Mouse (Mus musculus) hindbrain, embryonic 14.5 days (tissue): ENCODE data around the gene Epb41l2. TPM values are rescaled to one million over a fixed set of nuclear protein-coding genes. Genes with fewer than 3 reads are reported as not detected.

ENCODE experiments used
- ATAC-seq: fragments of 200-750 bp; cut with Nextera tagmentation; 2 replicates; pipeline ENCODE4 v1.8.0; 2017; ENCODE audit warnings: moderate number of reproducible peaks, mild to moderate bottlenecking, moderate TSS enrichment, moderate library complexity; ENCODE audit not compliant: low FRiP score
- DNase-seq: peaks from one replicate; pipeline ENCODE4 v3.0.0-alpha.2; 2015; ENCODE audit warnings: low spot score
- H3K27ac ChIP-seq: fragments of 300-500 bp; sonication (generic); 2 replicates; pipeline ENCODE4 v1.5.1; 2014; ENCODE audit warnings: mild to moderate bottlenecking, moderate library complexity
- H3K27me3 ChIP-seq: fragments of 300-500 bp; sonication (generic); 2 replicates; pipeline ENCODE4 v1.6.1; 2014; ENCODE audit warnings: mild to moderate bottlenecking, low read length, mixed read lengths; ENCODE audit not compliant: control insufficient read depth, insufficient read depth
- H3K36me3 ChIP-seq: fragments of 300-500 bp; sonication (generic); replicated peaks from 2 replicates; pipeline ENCODE4 v1.6.1; 2014; ENCODE audit not compliant: control insufficient read depth, insufficient read depth
- H3K4me1 ChIP-seq: fragments of 300-500 bp; sonication (generic); replicated peaks from 2 replicates; pipeline ENCODE4 v1.6.1; 2014; ENCODE audit warnings: antibody characterized with exemption, low read length, mixed read lengths; ENCODE audit not compliant: control insufficient read depth, insufficient read depth
- H3K4me2 ChIP-seq: fragments of 300-500 bp; sonication (generic); replicated peaks from 2 replicates; pipeline ENCODE4 v1.6.1; 2014; ENCODE audit warnings: mild to moderate bottlenecking, moderate library complexity
- H3K4me3 ChIP-seq: fragments of 300-500 bp; sonication (generic); replicated peaks from 2 replicates; pipeline ENCODE4 v1.5.1; 2014; ENCODE audit warnings: mild to moderate bottlenecking, low read length
- H3K9ac ChIP-seq: fragments of 300-500 bp; sonication (generic); 2 replicates; pipeline ENCODE4 v1.6.1; 2014
- H3K9me3 ChIP-seq: fragments of 300-500 bp; sonication (generic); 2 replicates; pipeline ENCODE4 v1.6.1; 2016; ENCODE audit warnings: low read length; ENCODE audit not compliant: control insufficient read depth
- WGBS: fragments of 180-500 bp; shearing (Covaris S2); extraction: QIAGEN DNeasy Blood & Tissue Kit; methylation state at CpG from one replicate; pipeline ENCODE4 v1.1.7; 2014; 5-methylcytosine and 5-hydroxymethylcytosine counted together
- polyA plus RNA-seq: library from polyadenylated mRNA; unstranded; fragments of >200 nt; fragmentation: Nextera tagmentation; extraction: Ambion mirVana; gene quantifications from 2 replicates; pipeline ENCODE4 v1.2.1, GENCODE M21; 2014

Gene Epb41l2
- polyA plus RNA-seq, 1 experiment from 2014 or later: 31.0 TPM

- Histone ChIP-seq H3K4me3 (no peak overlapping the region), H3K27me3 (no peaks in the 10 kb centered on the region), H3K4me1 (peaks cover 4% of the 10 kb centered on the region; the same call in 1 of the 2 replicates), H3K9ac (no peak overlapping the region), H3K9me3 (no peaks in the 10 kb centered on the region), H3K4me2 (no peak overlapping the region), H3K27ac (no peak overlapping the region), H3K36me3 (no peaks in the 10 kb centered on the region)
- DNase-seq (no peak), ATAC-seq (no peak)
- 64% methylated on average over 13 of the region's 13 CpGs for WGBS
These were observed 74.9 kb downstream of the Epb41l2 start for GRCm38 (mm10) chr10:25434358-25435044.

DNA sequence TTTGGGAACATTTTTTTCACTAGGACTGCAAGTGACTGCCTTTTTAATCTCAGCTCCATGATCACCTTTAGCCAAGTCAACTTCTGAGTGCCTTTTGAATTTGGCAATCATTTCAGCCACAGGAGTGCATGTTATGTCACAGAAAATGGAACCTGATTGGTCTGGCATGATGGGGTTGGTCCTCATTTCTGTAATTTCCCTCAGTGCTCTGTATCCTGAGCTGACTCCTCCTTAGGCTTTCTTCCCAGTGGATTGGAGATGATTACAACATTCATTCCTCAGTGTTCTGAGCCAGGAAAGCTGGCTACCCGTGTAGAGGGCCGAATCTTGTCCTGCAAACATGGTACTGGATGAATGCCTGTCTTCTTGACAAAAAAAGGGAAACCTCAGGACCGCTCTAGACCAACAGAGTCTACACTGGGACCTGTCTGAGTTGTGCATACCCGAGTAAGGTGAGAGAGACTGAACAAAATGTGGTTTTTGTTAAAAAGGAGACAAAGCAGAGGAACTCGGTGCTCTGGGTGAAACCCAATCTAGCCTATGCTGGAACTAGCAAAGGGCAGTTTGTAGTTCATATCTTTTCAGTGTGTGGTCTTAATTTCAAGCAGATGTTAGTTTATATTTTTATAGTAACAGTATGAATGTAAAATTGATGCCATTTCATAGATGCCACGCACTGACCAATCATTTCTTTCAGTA, 77.3 kb downstream of the Epb41l2 start:
- Histone ChIP-seq H3K4me2 (no peak overlapping the region), H3K27ac (no peak overlapping the region), H3K9me3 (no peaks in the 10 kb centered on the region), H3K36me3 (no peaks in the 10 kb centered on the region), H3K4me1 (peaks cover 4% of the 10 kb centered on the region; the same call in 1 of the 2 replicates), H3K9ac (no peak overlapping the region), H3K4me3 (no peak overlapping the region), H3K27me3 (no peaks in the 10 kb centered on the region)
- 88% methylated on average over 6 of the region's 6 CpGs for WGBS
- ATAC-seq (no peak), DNase-seq (no peak)

GRCm38 (mm10) chr10:25437586-25438298, 78.1 kb downstream of the Epb41l2 start:
- Histone ChIP-seq H3K27me3 (no peaks in the 10 kb centered on the region), H3K9me3 (no peaks in the 10 kb centered on the region), H3K36me3 (no peaks in the 10 kb centered on the region), H3K4me1 (peaks cover 4% of the 10 kb centered on the region; the same call in 1 of the 2 replicates), H3K9ac (no peak overlapping the region), H3K4me2 (no peak overlapping the region), H3K27ac (no peak overlapping the region), H3K4me3 (no peak overlapping the region)
- WGBS: 90% methylated on average over 6 of the region's 6 CpGs
- DNase-seq (no peak), ATAC-seq (no peak)

- H3K9me3 ChIP-seq: no peaks in the 10 kb centered on the region
- DNase-seq (no peak), ATAC-seq (no peak)
- WGBS: 87% methylated on average over 8 of the region's 8 CpGs
- no peak overlapping the region for H3K27ac ChIP-seq
- no peaks in the 10 kb centered on the region for H3K27me3 ChIP-seq
- no peak overlapping the region for H3K9ac ChIP-seq
- peaks cover 4% of the 10 kb centered on the region; the same call in 1 of the 2 replicates for H3K4me1 ChIP-seq
- no peak overlapping the region for H3K4me3 ChIP-seq
- no peaks in the 10 kb centered on the region for H3K36me3 ChIP-seq
- H3K4me2 ChIP-seq: no peak overlapping the region
These were observed 78.7 kb downstream of the Epb41l2 start for GRCm38 (mm10) chr10:25438299-25438680.

- H3K36me3 ChIP-seq: 0 out of 2 replicates have a peak, but pooled peaks cover 5% of the 10 kb centered on the region
- H3K4me1 ChIP-seq: no peaks in the 10 kb centered on the region
- 54% methylated on average over 4 of the region's 4 CpGs for WGBS
- H3K9ac ChIP-seq: no peak overlapping the region
- H3K27ac ChIP-seq: no peak overlapping the region
- no peak overlapping the region for H3K4me3 ChIP-seq
- H3K4me2 ChIP-seq: no peak overlapping the region
- H3K27me3 ChIP-seq: no peaks in the 10 kb centered on the region
- ATAC-seq: no peak
- H3K9me3 ChIP-seq: no peaks in the 10 kb centered on the region
- no peak for DNase-seq
These were observed 79.6 kb downstream of the Epb41l2 start for GRCm38 (mm10) chr10:25439163-25439562.

- no peak overlapping the region for H3K4me3 ChIP-seq
- 95% methylated on average over 3 of the region's 3 CpGs for WGBS
- no peaks in the 10 kb centered on the region for H3K4me1 ChIP-seq
- DNase-seq (no peak), ATAC-seq (no peak)
- no peaks in the 10 kb centered on the region for H3K9me3 ChIP-seq
- H3K36me3 ChIP-seq: 0 out of 2 replicates have a peak, but pooled peaks cover 8% of the 10 kb centered on the region
- H3K9ac ChIP-seq: no peak overlapping the region
- H3K27me3 ChIP-seq: no peaks in the 10 kb centered on the region
- H3K27ac ChIP-seq: no peak overlapping the region
- no peak overlapping the region for H3K4me2 ChIP-seq
These were observed 80.3 kb downstream of the Epb41l2 start for GRCm38 (mm10) chr10:25439856-25440255.

DNA sequence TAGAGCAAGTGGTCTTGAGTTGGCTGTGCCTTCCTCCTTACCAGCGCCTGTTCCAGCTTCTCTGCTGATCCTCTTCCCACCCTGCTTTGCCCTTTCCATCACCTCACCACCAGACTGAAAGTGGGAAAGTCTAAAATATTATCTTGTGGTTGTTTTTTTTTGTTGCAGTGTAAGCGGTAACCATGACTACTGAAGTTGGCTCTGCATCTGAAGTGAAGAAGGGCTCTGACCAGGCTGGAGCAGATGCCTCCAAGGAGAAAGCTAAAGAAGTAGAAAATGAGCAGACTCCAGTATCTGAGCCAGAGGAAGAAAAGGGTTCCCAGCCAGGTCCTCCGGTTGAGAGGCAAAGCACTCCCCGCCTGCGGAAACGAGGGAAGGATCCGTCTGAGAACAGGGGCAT, 81.8 kb downstream of the Epb41l2 start:
- Histone ChIP-seq H3K27me3 (no peaks in the 10 kb centered on the region), H3K27ac (no peak overlapping the region), H3K4me1 (no peaks in the 10 kb centered on the region), H3K36me3 (peaks cover 8% of the 10 kb centered on the region; the same call in 1 of the 2 replicates), H3K9ac (no peak overlapping the region), H3K9me3 (no peaks in the 10 kb centered on the region), H3K4me2 (no peak overlapping the region), H3K4me3 (no peak overlapping the region)
- ATAC-seq: no peak
- 93% methylated on average over 7 of the region's 7 CpGs for WGBS
- no peak for DNase-seq

GRCm38 (mm10) chr10:25443626-25444025, 84.0 kb downstream of the Epb41l2 start:
- no peak overlapping the region for H3K27ac ChIP-seq
- no peak for ATAC-seq
- WGBS: 88% methylated on average over 6 of the region's 6 CpGs

GRCm38 (mm10) chr10:25444198-25444783, 84.7 kb downstream of the Epb41l2 start:
- Histone ChIP-seq H3K9ac (no peak overlapping the region), H3K27me3 (no peaks in the 10 kb centered on the region), H3K27ac (no peak overlapping the region), H3K4me3 (no peak overlapping the region), H3K36me3 (peaks cover 8% of the 10 kb centered on the region; the same call in 1 of the 2 replicates), H3K4me2 (no peak overlapping the region), H3K4me1 (no peaks in the 10 kb centered on the region), H3K9me3 (no peaks in the 10 kb centered on the region)
- WGBS: 89% methylated on average over 5 of the region's 5 CpGs
- DNase-seq (no peak), ATAC-seq (no peak)

More at GRCm38 (mm10) chr10:25443626-25444025, 84.0 kb downstream of the Epb41l2 start:
- no peak overlapping the region for H3K4me3 ChIP-seq
- no peak overlapping the region for H3K4me2 ChIP-seq
- H3K9ac ChIP-seq: no peak overlapping the region
- peaks cover 8% of the 10 kb centered on the region; the same call in 1 of the 2 replicates for H3K36me3 ChIP-seq
- DNase-seq: no peak
- no peaks in the 10 kb centered on the region for H3K4me1 ChIP-seq
- H3K9me3 ChIP-seq: no peaks in the 10 kb centered on the region
- no peaks in the 10 kb centered on the region for H3K27me3 ChIP-seq
